Mouse (Mus musculus): Measurements from ENCODE around the gene Enah.

DNA sequence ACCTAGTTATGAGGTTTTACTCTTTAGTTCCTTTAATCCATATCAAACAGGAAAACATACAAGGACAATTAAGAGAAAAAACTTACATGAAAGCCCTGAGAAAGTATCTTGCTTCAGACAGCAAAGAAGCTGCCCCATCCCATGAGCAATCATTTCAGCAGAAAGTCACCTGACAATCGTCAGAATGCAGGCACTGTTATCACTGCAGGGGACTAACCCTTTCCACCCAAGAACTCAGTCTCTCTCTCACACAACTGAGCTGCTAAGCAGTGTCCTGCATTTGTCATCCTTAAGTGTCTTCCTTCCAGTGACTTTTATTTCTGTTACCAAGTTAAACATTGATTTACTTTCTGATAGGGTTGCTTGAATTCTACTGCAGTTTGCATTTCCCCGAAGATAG, 82.7 kb downstream of the Enah start:
- TF ChIP-seq CTCF (conservative IDR thresholded peaks at IDR 0.05; ENCODE audit: low read length) (no peak), POU5F1 (IDR thresholded peaks at IDR 0.05; ENCODE audit: borderline replicate concordance, low read length) (no peak)
